Mouse (Mus musculus): ENCODE measurements around the gene Abat. TPM values are rescaled to one million over a fixed set of nuclear protein-coding genes. Genes with fewer than 3 reads are reported as not detected.

Abat gene
- polyA plus RNA-seq, 1 experiment from 2014 or later, result 33.9 TPM

DNA sequence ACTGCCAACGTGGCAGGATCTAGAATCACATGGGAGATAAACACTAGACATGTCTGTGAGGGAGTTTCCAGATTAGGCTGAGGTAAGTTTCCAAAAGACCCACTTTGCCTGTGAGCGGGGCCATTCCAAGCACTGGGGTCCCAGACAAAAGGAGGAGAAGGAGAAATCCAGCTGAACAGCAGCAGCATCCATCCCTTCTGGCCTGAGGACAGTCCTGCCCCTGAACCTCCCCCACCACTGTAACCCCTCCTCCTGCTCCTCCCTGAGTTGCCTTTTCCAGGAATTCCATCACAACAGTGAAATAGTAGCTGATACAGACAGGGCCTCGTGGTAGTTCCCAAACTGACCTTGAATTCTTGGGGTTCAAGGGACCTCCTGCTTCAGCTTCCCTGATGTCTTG lies 63.7 kb downstream of the Abat start:
- WGBS, result 68% methylated on average over 3 of the region's 3 CpGs
- no peak overlapping the region for H3K27ac ChIP-seq
- H3K4me1 ChIP-seq (replicated peaks; ENCODE audit: insufficient read depth, low read length), result no peaks in the 10 kb centered on the region
- no peaks in the 10 kb centered on the region for H3K9me3 ChIP-seq (replicated peaks; ENCODE audit: low read length)
- no peak overlapping the region for H3K4me3 ChIP-seq (replicated peaks; ENCODE audit: low read depth, low read length)
- H3K4me2 ChIP-seq (ENCODE audit: low read length), result no peak overlapping the region
- H3K36me3 ChIP-seq (ENCODE audit: insufficient read depth, low read length), result no peaks in the 10 kb centered on the region
- no peaks in the 10 kb centered on the region for H3K27me3 ChIP-seq (ENCODE audit: insufficient read depth, low read length)
- DNase-seq (ENCODE audit: low spot score) (no peak), ATAC-seq (replicated peaks; ENCODE audit: low FRiP score, low read depth) (no peak)
- no peak for TF ChIP-seq CTCF (IDR thresholded peaks at IDR 0.05; ENCODE audit: low read depth)
- no peak overlapping the region for H3K9ac ChIP-seq (ENCODE audit: low read depth, low read length)

DNA sequence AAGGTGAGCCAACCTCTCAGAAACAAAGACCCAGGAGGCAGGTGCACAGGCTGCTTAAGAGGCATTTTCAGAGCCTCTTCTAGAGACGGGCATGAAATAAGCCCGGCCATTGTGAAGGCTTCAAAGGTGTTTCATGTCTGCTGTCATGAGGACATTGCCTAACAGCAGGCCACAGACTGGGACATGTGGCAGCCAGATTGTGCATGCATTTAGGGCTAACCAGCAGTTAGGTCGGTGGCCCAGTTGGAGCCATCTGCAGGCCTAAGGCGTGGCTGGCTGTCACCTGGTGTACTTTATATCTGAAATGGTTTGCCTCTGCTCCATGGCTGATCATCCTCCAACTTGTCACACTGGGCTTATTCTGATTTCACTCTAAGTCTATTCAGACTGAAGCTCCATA lies 65.1 kb downstream of the Abat start:
- DNase-seq (ENCODE audit: low spot score), result no peak
- ATAC-seq (replicated peaks; ENCODE audit: low FRiP score, low read depth), result no peak

DNA sequence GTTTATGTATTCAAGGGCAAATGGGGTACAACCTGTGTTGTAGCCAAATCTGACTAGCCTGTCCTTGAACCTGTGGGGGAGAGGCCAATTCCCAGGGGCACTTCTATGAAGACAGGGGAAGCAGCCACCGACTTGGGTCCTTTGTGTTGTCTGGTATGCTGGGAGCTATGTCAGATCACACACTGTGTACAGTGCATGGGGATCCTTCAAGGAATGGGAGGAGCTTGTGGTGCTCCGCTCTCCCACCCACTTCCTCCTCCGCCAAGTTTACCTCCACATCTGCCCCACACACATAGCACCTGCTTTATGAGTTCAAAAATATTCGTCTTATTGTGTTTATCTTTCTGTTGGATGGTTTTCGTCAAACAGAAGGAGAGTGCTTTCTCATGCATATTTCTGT lies 66.3 kb downstream of the Abat start:
- Histone ChIP-seq H3K36me3 (ENCODE audit: insufficient read depth, low read length) (0 out of 2 replicates have a peak, but pooled peaks cover 10% of the 10 kb centered on the region), H3K4me3 (replicated peaks; ENCODE audit: low read depth, low read length) (no peak overlapping the region), H3K4me2 (ENCODE audit: low read length) (no peak overlapping the region), H3K9ac (ENCODE audit: low read depth, low read length) (no peak overlapping the region), H3K27ac (no peak overlapping the region), H3K27me3 (ENCODE audit: insufficient read depth, low read length) (no peaks in the 10 kb centered on the region), H3K4me1 (replicated peaks; ENCODE audit: insufficient read depth, low read length) (no peaks in the 10 kb centered on the region), H3K9me3 (replicated peaks; ENCODE audit: low read length) (no peaks in the 10 kb centered on the region)
- 76% methylated on average over 5 of the region's 5 CpGs for WGBS
- no peak for DNase-seq (ENCODE audit: low spot score)
- no peak for TF ChIP-seq CTCF (IDR thresholded peaks at IDR 0.05; ENCODE audit: low read depth)
- no peak for ATAC-seq (replicated peaks; ENCODE audit: low FRiP score, low read depth)

More for the DNA sequence above, 65.1 kb downstream of the Abat start:
- no peaks in the 10 kb centered on the region for H3K4me1 ChIP-seq (replicated peaks; ENCODE audit: insufficient read depth, low read length)
- H3K27ac ChIP-seq, result no peak overlapping the region
- H3K9ac ChIP-seq (ENCODE audit: low read depth, low read length), result no peak overlapping the region
- WGBS, result 84% methylated on average over 4 of the region's 4 CpGs
- no peaks in the 10 kb centered on the region for H3K27me3 ChIP-seq (ENCODE audit: insufficient read depth, low read length)
- H3K36me3 ChIP-seq (ENCODE audit: insufficient read depth, low read length), result 0 out of 2 replicates have a peak, but pooled peaks cover 6% of the 10 kb centered on the region
- TF ChIP-seq CTCF (IDR thresholded peaks at IDR 0.05; ENCODE audit: low read depth), result no peak
- H3K9me3 ChIP-seq (replicated peaks; ENCODE audit: low read length), result no peaks in the 10 kb centered on the region
- H3K4me2 ChIP-seq (ENCODE audit: low read length), result no peak overlapping the region
- H3K4me3 ChIP-seq (replicated peaks; ENCODE audit: low read depth, low read length), result no peak overlapping the region

DNA sequence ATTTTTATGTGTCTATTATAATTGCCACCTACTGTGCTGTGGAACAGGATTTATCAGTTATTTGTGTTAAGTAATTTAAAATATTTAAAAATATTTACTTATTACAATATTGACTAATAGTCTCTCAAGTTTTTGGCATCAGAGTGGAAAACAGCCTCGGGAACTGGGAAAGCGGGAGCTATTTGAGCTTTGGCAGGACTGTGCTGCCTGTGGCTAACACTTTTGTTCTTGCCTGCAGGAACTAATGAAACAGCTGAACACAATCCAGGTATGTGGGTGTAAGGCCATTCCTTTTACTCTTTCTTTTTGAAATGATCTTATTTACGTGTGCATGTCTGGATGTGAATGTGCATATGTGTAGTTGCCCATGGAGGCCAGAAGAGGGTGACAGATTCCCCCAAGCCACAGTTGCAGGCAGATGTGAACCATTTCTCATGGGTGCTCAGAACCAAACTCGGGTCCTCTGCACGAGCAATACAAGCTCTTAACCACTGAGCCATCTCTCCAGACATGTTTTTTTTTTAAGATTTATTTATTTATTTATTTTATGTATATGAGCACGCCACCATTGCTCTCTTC lies 68.5 kb downstream of the Abat start:
- no peak overlapping the region for H3K4me3 ChIP-seq (replicated peaks; ENCODE audit: low read depth, low read length)
- 99% methylated on average over 6 of the region's 6 CpGs for WGBS
- H3K9ac ChIP-seq (ENCODE audit: low read depth, low read length), result no peak overlapping the region
- ATAC-seq (replicated peaks; ENCODE audit: low FRiP score, low read depth) (no peak), DNase-seq (ENCODE audit: low spot score) (no peak)
- H3K27ac ChIP-seq, result no peak overlapping the region
- no peaks in the 10 kb centered on the region for H3K4me1 ChIP-seq (replicated peaks; ENCODE audit: insufficient read depth, low read length)
- TF ChIP-seq CTCF (IDR thresholded peaks at IDR 0.05; ENCODE audit: low read depth), result peak; percentile 19; the same call in 1 of the 2 replicates
- no peaks in the 10 kb centered on the region for H3K9me3 ChIP-seq (replicated peaks; ENCODE audit: low read length)
- no peaks in the 10 kb centered on the region for H3K27me3 ChIP-seq (ENCODE audit: insufficient read depth, low read length)
- H3K36me3 ChIP-seq (ENCODE audit: insufficient read depth, low read length), result peaks cover 12% of the 10 kb centered on the region; the same call in 1 of the 2 replicates
- no peak overlapping the region for H3K4me2 ChIP-seq (ENCODE audit: low read length)

DNA sequence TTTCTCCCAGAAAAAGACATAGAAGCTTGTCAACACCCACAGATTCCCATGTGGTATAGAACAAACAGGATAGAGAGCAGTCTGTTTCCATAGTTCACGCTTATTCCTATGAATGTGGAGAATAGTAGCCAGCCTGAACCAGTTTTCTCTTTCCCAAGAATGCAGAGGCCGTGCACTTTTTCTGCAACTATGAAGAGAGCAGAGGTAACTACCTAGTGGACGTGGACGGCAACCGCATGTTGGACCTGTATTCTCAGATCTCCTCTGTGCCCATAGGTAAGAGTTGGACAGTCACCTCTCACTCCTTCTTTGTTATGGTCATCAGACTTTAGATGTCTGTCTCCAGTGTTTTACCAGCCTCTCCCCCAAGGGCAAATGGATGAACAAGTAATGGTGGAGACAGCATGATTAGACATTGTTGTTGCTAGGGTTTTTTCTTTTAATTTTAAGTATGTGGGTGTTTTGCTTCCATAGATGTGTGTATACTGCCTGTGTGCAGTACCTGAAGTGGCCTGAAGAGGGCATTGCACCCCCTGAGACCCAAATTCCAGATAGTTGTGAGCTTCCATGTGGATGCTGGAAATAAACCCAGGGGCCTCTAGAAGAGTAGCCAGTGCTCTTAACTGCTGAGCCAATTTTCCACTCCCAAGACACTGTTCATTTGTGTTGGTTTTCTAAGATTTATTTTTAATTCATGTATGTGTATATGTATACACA lies 69.5 kb downstream of the Abat start:
- no peaks in the 10 kb centered on the region for H3K4me1 ChIP-seq (replicated peaks; ENCODE audit: insufficient read depth, low read length)
- no peak; the same call in 1 of the 2 replicates for TF ChIP-seq CTCF (IDR thresholded peaks at IDR 0.05; ENCODE audit: low read depth)
- WGBS, result 95% methylated on average over 5 of the region's 5 CpGs

DNA sequence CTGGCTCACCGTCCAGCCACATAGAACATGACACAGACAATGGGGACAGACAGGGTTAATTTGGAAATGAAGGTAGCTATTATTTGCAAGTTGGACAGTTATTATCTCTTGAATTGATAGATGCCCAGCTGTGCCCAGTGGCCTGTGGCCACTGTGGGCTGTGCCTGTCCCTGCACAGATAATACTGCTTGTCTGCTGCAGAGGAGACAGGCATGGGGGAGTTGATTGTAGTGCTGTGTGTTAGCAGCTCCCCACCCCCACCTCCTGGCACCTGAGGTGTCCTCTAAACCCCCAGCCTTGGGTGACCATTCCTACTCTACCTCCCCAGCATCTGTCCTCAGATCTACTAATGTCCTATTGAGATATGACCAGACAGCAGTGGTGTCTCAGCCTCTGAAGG lies 71.0 kb downstream of the Abat start:
- no peak for TF ChIP-seq CTCF (IDR thresholded peaks at IDR 0.05; ENCODE audit: low read depth)
- Histone ChIP-seq H3K4me1 (replicated peaks; ENCODE audit: insufficient read depth, low read length) (no peaks in the 10 kb centered on the region), H3K9me3 (replicated peaks; ENCODE audit: low read length) (no peaks in the 10 kb centered on the region), H3K36me3 (ENCODE audit: insufficient read depth, low read length) (peaks cover 18% of the 10 kb centered on the region), H3K4me3 (replicated peaks; ENCODE audit: low read depth, low read length) (no peak overlapping the region), H3K27me3 (ENCODE audit: insufficient read depth, low read length) (no peaks in the 10 kb centered on the region), H3K9ac (ENCODE audit: low read depth, low read length) (no peak overlapping the region), H3K4me2 (ENCODE audit: low read length) (no peak overlapping the region), H3K27ac (no peak overlapping the region)
- ATAC-seq (replicated peaks; ENCODE audit: low FRiP score, low read depth) (no peak), DNase-seq (ENCODE audit: low spot score) (no peak)
- 81% methylated on average over 1 of the region's 1 CpGs for WGBS

More for the DNA sequence above, 69.5 kb downstream of the Abat start:
- peaks cover 12% of the 10 kb centered on the region; the same call in 1 of the 2 replicates for H3K36me3 ChIP-seq (ENCODE audit: insufficient read depth, low read length)
- no peak overlapping the region for H3K4me3 ChIP-seq (replicated peaks; ENCODE audit: low read depth, low read length)
- no peaks in the 10 kb centered on the region for H3K27me3 ChIP-seq (ENCODE audit: insufficient read depth, low read length)
- H3K9me3 ChIP-seq (replicated peaks; ENCODE audit: low read length), result no peaks in the 10 kb centered on the region
- H3K4me2 ChIP-seq (ENCODE audit: low read length), result no peak overlapping the region
- ATAC-seq (replicated peaks; ENCODE audit: low FRiP score, low read depth) (no peak), DNase-seq (ENCODE audit: low spot score) (no peak)
- no peak overlapping the region for H3K27ac ChIP-seq
- H3K9ac ChIP-seq (ENCODE audit: low read depth, low read length), result no peak overlapping the region

Measured in kidney, postnatal 0 days (tissue).